Mouse (Mus musculus) gastrocnemius, postnatal 10 days (tissue): ENCODE measurements around the gene Rac3. TPM values are rescaled to one million over a fixed set of nuclear protein-coding genes. Genes with fewer than 3 reads are reported as not detected.

ENCODE experiments used
- total RNA-seq, 2 experiments: library from RNA; stranded (reverse); gene quantifications; 2 replicates each; pipeline ENCODE4 v1.2.3; 2021

The Rac3 gene
- total RNA-seq, 2 experiments from 2014 or later: 1.8 to 2.7 TPM

Other genes starting within 250 kb of the Rac3 start
- 100 to 1,000 TPM; 121 to 147 TPM for gene Mrpl12, start 236.9 kb upstream of the Rac3 start, total RNA-seq
- gene Slc25a10, start 229.6 kb upstream of the Rac3 start, total RNA-seq: 10 to 100 TPM in 1 of 2 experiments, 1 to 10 TPM in 1; 9.7 to 11.1 TPM
- under 1 TPM; 0.09 to 0.75 TPM for gene Gcgr, start 190.8 kb upstream of the Rac3 start, total RNA-seq
- gene Mcrip1, start 171.7 kb upstream of the Rac3 start, total RNA-seq: 10 to 100 TPM; 51.3 to 52.7 TPM
- gene Ppp1r27, start 170.3 kb upstream of the Rac3 start, total RNA-seq: 100 to 1,000 TPM; 156 to 183 TPM
- 100 to 1,000 TPM; 349 to 414 TPM for gene P4hb, start 148.2 kb upstream of the Rac3 start, total RNA-seq
- 100 to 1,000 TPM; 163 to 197 TPM for gene Arhgdia, start 139.8 kb upstream of the Rac3 start, total RNA-seq
- gene Alyref, start 123.1 kb upstream of the Rac3 start, total RNA-seq: 10 to 100 TPM; 72.1 to 77.3 TPM
- gene Anapc11, start 123.0 kb upstream of the Rac3 start, total RNA-seq: 10 to 100 TPM; 60.1 to 67.6 TPM
- gene Npb, start 113.0 kb upstream of the Rac3 start, total RNA-seq: not detected
- gene Pcyt2, start 103.5 kb upstream of the Rac3 start, total RNA-seq: 10 to 100 TPM; 29.7 to 30.9 TPM
- 1 to 10 TPM; 6.5 to 9.2 TPM for gene Sirt7, start 96.2 kb upstream of the Rac3 start, total RNA-seq
- 10 to 100 TPM; 27.6 to 39.6 TPM for gene Mafg, start 87.9 kb upstream of the Rac3 start, total RNA-seq
- gene Pycr1, start 77.7 kb upstream of the Rac3 start, total RNA-seq: 10 to 100 TPM; 15.1 to 18.1 TPM
- 10 to 100 TPM; 89.2 to 92.0 TPM for gene Myadml2, start 73.3 kb upstream of the Rac3 start, total RNA-seq
- gene Notum, start 60.3 kb upstream of the Rac3 start, total RNA-seq: 1 to 10 TPM in 1 of 2 experiments, not detected in 1; 1.2 TPM
- gene Aspscr1, start 48.5 kb upstream of the Rac3 start, total RNA-seq: 10 to 100 TPM; 34.8 to 39.8 TPM
- gene Cenpx, start 7.7 kb upstream of the Rac3 start, total RNA-seq: 10 to 100 TPM; 34.9 to 35.6 TPM
- 10 to 100 TPM in 1 of 2 experiments, 1 to 10 TPM in 1; 7.7 to 10.1 TPM for gene Lrrc45, start 7.5 kb upstream of the Rac3 start, total RNA-seq
- gene Dcxr, start 5.8 kb downstream of the Rac3 start, total RNA-seq: 1 to 10 TPM; 3.4 to 3.7 TPM
- gene Cbr2, start 10.6 kb downstream of the Rac3 start, total RNA-seq: 10 to 100 TPM in 1 of 2 experiments, 1 to 10 TPM in 1; 9.9 to 10.8 TPM
- gene Hmga1b, start 41.3 kb downstream of the Rac3 start, total RNA-seq: 10 to 100 TPM; 13.3 to 15.9 TPM
- gene Rfng, start 62.7 kb downstream of the Rac3 start, total RNA-seq: 1 to 10 TPM; 6.3 to 7.7 TPM
- gene Gps1, start 62.8 kb downstream of the Rac3 start, total RNA-seq: 10 to 100 TPM; 57.3 to 61.5 TPM
- 10 to 100 TPM; 29.9 to 34.0 TPM for gene Dus1l, start 74.9 kb downstream of the Rac3 start, total RNA-seq
- gene Fasn, start 103.1 kb downstream of the Rac3 start, total RNA-seq: 10 to 100 TPM; 21.8 to 26.4 TPM
- gene Ccdc57, start 211.4 kb downstream of the Rac3 start, total RNA-seq: 1 to 10 TPM; 2.5 to 4.8 TPM
- gene Slc16a3, start 227.0 kb downstream of the Rac3 start, total RNA-seq: 100 to 1,000 TPM; 193 to 232 TPM